Mouse (Mus musculus) liver, embryonic 14.5 days (tissue): Measurements from ENCODE around the gene Selp.

Experiments used
- CTCF ChIP-seq: IDR thresholded peaks from 2 replicates; pipeline ENCODE4 v1.5.1; 2016; ENCODE audit warnings: antibody characterized with exemption, low read depth, control low read depth
- EP300 ChIP-seq: IDR thresholded peaks from 2 replicates; pipeline ENCODE4 v1.6.1; 2016; ENCODE audit warnings: antibody characterized with exemption, low read depth

GRCm38 (mm10) chr1:164097911-164098310 lies 17.2 kb upstream of the Selp start:
- TF ChIP-seq CTCF: no peak
- TF ChIP-seq EP300: no peak
